Mouse (Mus musculus) urinary bladder, postnatal 4 days (tissue): ENCODE data around the gene Ly6g5c.
A peak's percentile ranks its signal among the peaks of the same experiment; 100 is the strongest.
"Not testable (repeated sequence)": the region's sequence is repeated elsewhere in the genome, so short reads cannot be mapped to it uniquely, and the experiment has no call there.

Experiments
- DNase-seq, 2 experiments: peaks; one replicate each; pipeline ENCODE4 v3.0.0; 2021 to 2022; ENCODE audit warnings: low spot score in 2 of 2

Gene Ly6g5c

GRCm38 (mm10) chr17:35106522-35106921 is 1.6 kb upstream of the Ly6g5c start:
- DNase-seq, result no peak

DNA sequence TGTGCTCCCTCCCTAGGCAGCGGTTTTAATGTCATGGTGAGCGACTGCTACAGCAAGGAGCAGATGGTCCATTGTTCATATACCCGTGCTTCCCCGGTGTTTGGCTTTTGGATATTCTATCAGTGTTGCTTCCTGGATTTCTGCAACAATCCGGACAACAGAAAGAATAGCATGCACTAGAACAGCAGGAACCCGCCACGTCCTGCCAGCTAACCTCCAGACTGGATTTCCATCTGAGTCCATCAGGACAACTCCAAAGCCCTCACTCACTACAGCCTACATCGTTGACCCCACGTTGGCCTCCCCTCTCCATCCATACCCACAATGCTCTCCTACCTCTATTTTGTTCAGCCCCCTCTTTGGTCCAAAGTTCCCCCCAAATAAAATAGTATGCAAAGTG is 3.7 kb downstream of the Ly6g5c start:
- no peak for DNase-seq

- DNase-seq, result no peak
Measured at GRCm38 (mm10) chr17:35115046-35116019, 7.3 kb downstream of the Ly6g5c start, which contains the start of gene Ly6g5b. Gene Ly6g5b, minus strand, starts transcription at chr17:35115428.

- peak in 1 of 2 experiments; percentile 36 for DNase-seq
Measured at GRCm38 (mm10) chr17:35120745-35121142, 12.7 kb downstream of the Ly6g5c start.

DNA sequence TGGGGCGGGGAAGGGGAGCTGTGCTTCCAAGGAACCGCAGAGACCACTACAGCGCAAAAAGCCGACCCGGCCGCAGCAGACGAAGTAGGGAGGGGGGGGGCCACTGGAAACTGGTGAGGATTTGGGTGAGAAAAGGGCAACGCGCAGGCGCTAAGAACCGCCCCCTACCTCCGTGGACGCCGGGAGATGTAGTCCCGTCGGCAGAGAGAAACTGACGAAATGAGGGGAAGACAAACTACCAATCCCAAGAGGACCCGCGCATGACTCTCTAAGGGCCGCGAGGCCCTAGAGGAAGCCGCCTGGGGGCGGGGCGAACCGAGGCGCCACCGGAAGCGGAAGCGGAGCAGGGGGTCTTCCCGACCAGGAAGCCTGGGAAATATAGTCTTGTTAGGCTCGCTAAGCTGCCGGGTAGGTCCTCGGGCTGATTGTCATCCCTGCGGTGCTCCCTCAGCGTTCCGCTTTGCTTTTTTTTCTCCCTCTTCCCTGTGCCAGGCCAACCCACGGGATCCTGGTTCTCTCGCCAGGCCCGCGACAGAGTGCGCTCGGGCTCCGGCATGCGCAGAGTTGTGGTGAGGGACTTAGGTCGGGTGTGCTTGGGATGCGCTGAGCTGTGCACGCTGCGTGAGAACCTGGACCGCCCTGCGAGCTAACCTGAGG is 13.2 kb downstream of the Ly6g5c start, which contains the start of gene Gpank1:
Gpank1 (plus strand) TSS at position 313 of the 657 bp plus-strand sequence.
- DNase-seq, result peak; percentile 98

DNA sequence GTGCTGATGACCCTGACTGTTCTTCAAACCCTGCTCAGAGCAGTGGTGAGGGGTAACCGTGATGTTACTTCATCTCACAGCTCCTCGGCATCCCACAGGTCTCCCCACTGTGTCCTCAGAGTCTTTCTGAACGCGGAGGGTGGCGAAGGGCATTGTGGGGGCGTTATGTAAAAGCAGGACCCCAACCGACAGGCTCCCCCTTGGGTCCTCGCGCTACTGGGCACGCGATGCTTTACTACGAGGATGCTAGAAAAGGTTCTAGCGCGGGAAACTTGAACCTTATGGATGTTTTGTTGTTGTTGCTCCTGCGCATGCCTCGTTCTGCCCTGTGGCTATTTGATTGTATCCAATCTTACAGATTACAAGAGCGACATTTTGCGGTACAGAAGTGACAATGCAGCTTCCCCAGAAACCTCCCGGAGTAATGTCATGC is 13.8 kb downstream of the Ly6g5c start, which contains the start of gene Csnk2b:
Csnk2b (minus strand) TSS at position 183 of the 433 bp plus-strand sequence.
- DNase-seq, result no peak

DNA sequence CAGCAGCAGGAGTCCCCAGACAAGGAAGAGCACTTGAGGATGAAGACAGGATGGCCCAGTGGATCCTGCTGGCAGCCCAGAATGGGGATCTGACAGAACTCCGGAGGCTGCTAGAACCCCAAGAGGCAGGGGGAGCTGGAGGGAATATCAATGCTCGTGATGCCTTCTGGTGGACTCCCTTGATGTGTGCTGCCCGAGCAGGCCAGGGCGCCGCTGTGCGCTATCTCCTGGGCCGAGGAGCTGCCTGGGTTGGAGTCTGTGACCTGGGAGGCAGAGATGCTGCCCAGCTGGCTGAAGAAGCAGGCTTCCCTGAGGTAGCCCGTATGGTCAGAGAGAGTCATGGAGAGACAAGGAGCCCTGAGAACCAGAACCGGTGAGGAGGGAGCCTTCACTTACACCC is 15.2 kb downstream of the Ly6g5c start:
- DNase-seq, result not testable (repeated sequence)

GRCm38 (mm10) chr17:35124261-35124896 is 16.3 kb downstream of the Ly6g5c start:
- DNase-seq, result not testable (repeated sequence)

DNA sequence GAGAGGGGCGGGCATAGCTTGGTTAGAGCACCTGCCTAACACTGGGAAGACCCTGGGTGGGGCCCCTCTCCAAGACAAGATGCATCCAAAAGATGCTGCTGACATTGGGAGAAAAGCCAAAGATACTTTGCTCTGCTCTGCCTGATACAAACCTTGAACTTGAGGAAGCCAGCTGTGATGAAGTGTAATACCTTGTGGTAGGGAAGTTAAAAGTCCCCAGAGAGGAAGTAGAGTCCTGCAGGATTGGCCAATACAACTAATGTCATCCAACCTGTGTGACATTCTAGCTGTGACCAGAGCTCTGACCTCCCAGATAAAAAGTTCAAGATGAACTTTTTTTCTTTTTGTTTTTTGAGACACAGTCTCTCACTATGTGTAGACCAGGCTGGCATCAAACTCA is 17.0 kb downstream of the Ly6g5c start:
- no peak for DNase-seq

DNA sequence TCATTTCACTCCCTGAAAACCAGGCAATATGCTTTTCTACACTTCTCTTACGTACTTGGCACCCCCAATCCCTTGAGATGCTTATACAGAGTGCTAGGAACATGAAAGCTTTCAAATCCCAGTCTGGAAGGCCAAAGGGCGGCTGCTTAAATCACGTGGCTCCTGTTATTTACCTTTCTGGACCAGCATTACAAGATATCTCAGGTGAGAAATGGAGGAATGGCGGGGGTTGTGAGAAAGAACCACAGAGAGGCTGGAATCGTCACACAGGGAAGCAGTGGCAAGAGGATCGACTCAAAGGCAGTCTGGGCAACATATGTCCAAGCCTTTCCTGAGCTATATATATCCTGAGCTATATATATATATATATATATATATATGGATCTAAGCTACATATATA is 17.5 kb downstream of the Ly6g5c start:
- DNase-seq, result no peak

DNA sequence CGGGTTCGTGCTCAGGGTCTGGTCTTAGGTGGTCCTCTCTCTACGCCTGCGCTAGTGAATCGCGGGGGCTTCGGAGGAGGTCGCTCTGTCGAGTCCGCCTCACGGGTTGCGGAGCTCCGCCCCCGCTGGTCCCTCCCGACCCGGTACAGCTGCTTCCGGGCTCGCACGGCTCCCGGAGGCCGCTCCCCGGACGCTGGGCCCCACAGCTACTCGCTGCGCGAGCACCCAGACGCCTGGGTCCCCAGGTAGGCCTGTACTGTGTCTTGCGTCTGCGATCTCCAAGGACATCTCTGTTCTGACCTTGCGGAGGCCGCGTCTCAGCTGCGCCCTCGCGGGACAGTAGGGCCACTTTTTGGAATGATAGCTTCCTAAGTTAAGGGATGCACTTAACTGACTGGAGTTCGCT is 18.1 kb downstream of the Ly6g5c start, which contains the start of gene D17H6S53E:
D17H6S53E (plus strand) TSS at position 168 of the 406 bp plus-strand sequence.
- DNase-seq, result peak in 1 of 2 experiments; percentile 72

- no peak for DNase-seq
Measured at GRCm38 (mm10) chr17:35127017-35127416, 18.9 kb downstream of the Ly6g5c start.

DNA sequence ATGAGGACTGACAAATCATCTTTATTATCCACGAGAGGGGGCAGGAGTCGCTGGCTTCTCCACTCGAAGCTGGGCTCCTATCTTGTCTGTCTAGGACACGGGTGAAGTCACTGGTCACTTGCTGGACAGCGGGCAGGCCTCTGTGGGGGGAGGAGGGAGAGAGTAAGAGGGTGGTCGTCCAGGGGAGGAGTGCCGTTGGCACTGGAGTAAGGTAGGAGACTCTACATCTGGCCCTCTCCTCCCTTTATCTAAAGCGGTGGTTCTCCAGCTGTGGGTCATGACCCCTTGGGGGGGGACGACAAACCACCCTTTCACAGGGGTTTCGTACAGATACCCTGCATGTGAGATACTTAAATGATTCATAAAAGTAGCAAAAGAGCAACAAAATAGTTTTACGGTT is 20.9 kb downstream of the Ly6g5c start:
- no peak for DNase-seq

DNA sequence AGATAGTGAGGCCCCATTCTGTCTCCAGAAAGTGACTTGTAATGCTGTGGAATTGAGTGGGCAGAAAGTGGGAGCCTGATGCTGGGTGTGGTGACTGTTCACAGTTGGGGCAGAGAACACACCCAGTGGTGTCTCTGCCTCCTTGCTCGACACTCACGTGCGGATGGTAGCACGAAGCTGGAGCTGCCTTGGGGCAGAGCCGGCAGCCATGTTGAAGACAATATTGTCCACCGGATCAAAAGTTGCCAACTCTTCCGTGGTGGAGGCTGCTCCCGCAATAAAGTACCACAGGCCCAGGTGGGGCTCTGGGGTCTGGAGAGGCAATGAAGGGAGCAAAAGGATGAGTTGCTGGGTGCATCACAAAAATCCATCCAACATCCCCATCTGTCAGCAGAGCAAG is 23.0 kb downstream of the Ly6g5c start:
- no peak for DNase-seq

- DNase-seq, result no peak
Measured at GRCm38 (mm10) chr17:35131500-35132173, 23.6 kb downstream of the Ly6g5c start, which contains the start of gene Apom. Gene Apom, minus strand, starts transcription at chr17:35132050.

GRCm38 (mm10) chr17:35132174-35132560 is 24.1 kb downstream of the Ly6g5c start:
- no peak for DNase-seq

GRCm38 (mm10) chr17:35133517-35133916 is 25.4 kb downstream of the Ly6g5c start:
- no peak for DNase-seq

DNA sequence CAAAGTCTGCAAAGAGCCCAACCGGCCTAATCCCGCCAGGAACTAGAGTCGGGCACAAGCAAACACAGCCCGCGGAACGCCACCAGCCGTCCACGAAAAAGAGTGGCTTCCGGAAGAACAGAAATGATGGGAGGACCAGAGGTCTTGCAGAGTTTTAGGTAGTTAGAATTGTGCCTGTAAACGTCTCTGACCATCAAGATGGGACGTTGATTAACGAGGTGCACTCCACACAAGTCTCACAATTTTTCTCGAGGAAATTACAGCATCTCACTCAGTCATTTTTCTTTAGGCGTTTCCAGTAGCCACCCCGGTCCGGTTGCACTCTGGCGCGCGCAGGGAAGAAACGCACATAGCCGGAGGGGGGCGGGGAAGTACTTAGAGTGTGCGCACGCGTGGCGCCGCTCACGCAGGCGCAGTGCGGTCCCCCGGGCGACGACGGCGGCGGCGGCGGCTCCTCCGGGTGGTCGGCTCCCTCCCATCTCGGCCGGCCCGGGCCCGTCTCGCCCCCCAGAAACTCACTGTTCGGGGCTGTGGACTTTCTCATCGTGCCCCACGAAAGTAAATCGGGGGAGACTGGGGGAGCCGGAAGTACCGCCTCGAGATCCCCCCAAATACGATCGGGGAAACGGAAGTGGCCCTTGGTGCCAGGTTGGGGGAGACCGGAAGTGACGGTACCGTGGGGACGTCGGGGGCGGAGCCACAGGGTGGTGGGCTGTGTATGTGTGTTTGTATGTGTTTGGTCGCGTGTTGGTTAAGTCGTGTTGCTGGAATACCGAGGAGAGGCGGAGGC is 26.9 kb downstream of the Ly6g5c start, which contains the start of gene Bag6:
Bag6 (plus strand) TSS at position 378 of the 790 bp plus-strand sequence.
- DNase-seq, result peak; percentile 92 to 94

DNA sequence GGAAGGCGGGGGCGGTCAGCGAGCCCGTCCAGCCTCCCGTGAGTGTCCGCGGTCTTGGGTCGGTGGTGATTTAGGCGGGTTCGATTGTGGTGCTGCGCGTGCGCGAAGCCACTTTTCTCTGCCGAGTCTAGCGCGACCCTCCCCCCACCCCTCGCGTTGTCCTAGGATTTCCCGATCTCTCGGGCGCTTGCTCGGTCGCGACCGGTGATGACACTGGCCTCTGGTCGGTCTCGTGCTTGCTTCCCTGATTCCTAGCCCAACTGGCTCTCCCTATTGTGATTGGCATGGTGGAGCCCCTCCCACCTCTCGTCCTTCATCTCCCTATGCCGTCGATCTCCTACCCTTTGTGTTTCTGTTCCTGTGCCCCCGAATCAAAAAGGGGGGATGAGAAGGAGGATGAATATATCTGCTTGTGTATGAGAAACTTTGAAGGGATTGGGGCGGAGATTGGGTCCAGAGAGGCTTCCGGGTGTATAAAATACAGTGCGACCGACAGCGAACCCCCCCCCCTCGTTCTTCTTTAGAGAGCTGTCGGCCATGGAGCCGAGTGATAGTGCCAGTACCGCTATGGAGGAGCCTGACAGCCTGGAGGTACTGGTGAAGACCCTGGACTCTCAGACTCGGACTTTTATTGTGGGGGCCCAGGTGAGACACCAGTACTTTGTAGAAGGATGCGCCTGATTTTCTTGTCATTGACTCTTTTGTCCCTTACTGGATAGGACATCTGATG is 27.7 kb downstream of the Ly6g5c start:
- DNase-seq, result no peak

- DNase-seq, result no peak
Measured at GRCm38 (mm10) chr17:35139269-35139668, 31.2 kb downstream of the Ly6g5c start.
